Mouse (Mus musculus): ENCODE measurements around the gene Opcml. TPM values are rescaled to one million over a fixed set of nuclear protein-coding genes. Genes with fewer than 3 reads are reported as not detected.

The Opcml gene
- total and polyA plus RNA-seq, 2 experiments from 2014 or later: 0.49 to 0.57 TPM

- H3K27me3 ChIP-seq (ENCODE audit: control insufficient read depth, insufficient read depth, low read length): no peaks in the 10 kb centered on the region
- no peak overlapping the region for H3K4me2 ChIP-seq (ENCODE audit: low read depth, low read length)
- WGBS: 84% methylated on average over 2 of the region's 2 CpGs
- no peak overlapping the region for H3K9ac ChIP-seq (replicated peaks; ENCODE audit: low read depth, low read length)
- H3K36me3 ChIP-seq (replicated peaks; ENCODE audit: control insufficient read depth, insufficient read depth, low read length): no peaks in the 10 kb centered on the region
- ATAC-seq (ENCODE audit: insufficient read depth, low read depth) (no peak), DNase-seq (ENCODE audit: low spot score) (no peak)
- H3K9me3 ChIP-seq (replicated peaks; ENCODE audit: control insufficient read depth, low read length): no peaks in the 10 kb centered on the region
- no peak overlapping the region for H3K27ac ChIP-seq (ENCODE audit: low read depth)
- H3K4me3 ChIP-seq (ENCODE audit: low read depth, low read length): no peak overlapping the region
- no peaks in the 10 kb centered on the region for H3K4me1 ChIP-seq (ENCODE audit: control insufficient read depth, insufficient read depth)
- TF ChIP-seq CTCF (IDR thresholded peaks at IDR 0.05; ENCODE audit: low read depth) (no peak), EP300 (IDR thresholded peaks at IDR 0.05; ENCODE audit: low read depth) (no peak)
Observed at GRCm38 (mm10) chr9:28659996-28660395, 869.4 kb downstream of the Opcml start.

DNA sequence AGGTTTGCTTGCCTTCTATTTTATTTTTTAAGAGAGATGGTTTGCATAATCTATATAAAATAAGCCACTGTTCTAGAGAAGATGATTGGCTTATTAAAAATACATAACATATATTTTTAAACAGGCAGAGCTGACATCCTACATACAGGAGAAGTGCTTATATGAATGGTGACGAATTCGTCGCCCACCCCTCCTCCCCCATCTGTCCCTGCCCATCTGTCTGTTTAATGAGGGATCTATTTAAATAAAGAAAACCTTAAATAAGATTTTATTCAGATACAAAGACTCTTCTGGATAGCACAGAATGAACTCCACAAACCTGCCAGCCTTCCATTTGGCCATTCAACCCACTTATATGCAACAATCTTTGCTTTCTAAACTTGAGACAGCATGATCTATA, 872.3 kb downstream of the Opcml start:
- Histone ChIP-seq H3K9ac (replicated peaks; ENCODE audit: low read depth, low read length) (no peak overlapping the region), H3K27ac (ENCODE audit: low read depth) (no peak overlapping the region)
- 90% methylated on average over 3 of the region's 3 CpGs for WGBS

GRCm38 (mm10) chr9:28680309-28680708, 889.7 kb downstream of the Opcml start:
- no peak overlapping the region for H3K9ac ChIP-seq (replicated peaks; ENCODE audit: low read depth, low read length)
- H3K27ac ChIP-seq (ENCODE audit: low read depth): no peak overlapping the region
- H3K4me1 ChIP-seq (ENCODE audit: control insufficient read depth, insufficient read depth): no peaks in the 10 kb centered on the region
- TF ChIP-seq EP300 (IDR thresholded peaks at IDR 0.05; ENCODE audit: low read depth): no peak
- no peak for TF ChIP-seq CTCF (IDR thresholded peaks at IDR 0.05; ENCODE audit: low read depth)
- no peaks in the 10 kb centered on the region for H3K27me3 ChIP-seq (ENCODE audit: control insufficient read depth, insufficient read depth, low read length)
- H3K4me3 ChIP-seq (ENCODE audit: low read depth, low read length): no peak overlapping the region
- WGBS: 83% methylated on average over 1 of the region's 1 CpGs
- no peak overlapping the region for H3K4me2 ChIP-seq (ENCODE audit: low read depth, low read length)
- ATAC-seq (ENCODE audit: insufficient read depth, low read depth): no peak
- no peaks in the 10 kb centered on the region for H3K9me3 ChIP-seq (replicated peaks; ENCODE audit: control insufficient read depth, low read length)
- DNase-seq (ENCODE audit: low spot score): no peak
- no peaks in the 10 kb centered on the region for H3K36me3 ChIP-seq (replicated peaks; ENCODE audit: control insufficient read depth, insufficient read depth, low read length)

More for the DNA sequence above, 872.3 kb downstream of the Opcml start:
- H3K36me3 ChIP-seq (replicated peaks; ENCODE audit: control insufficient read depth, insufficient read depth, low read length): no peaks in the 10 kb centered on the region
- H3K4me2 ChIP-seq (ENCODE audit: low read depth, low read length): no peak overlapping the region
- no peak for TF ChIP-seq EP300 (IDR thresholded peaks at IDR 0.05; ENCODE audit: low read depth)
- TF ChIP-seq CTCF (IDR thresholded peaks at IDR 0.05; ENCODE audit: low read depth): no peak
- ATAC-seq (ENCODE audit: insufficient read depth, low read depth): no peak
- no peak for DNase-seq (ENCODE audit: low spot score)
- H3K27me3 ChIP-seq (ENCODE audit: control insufficient read depth, insufficient read depth, low read length): no peaks in the 10 kb centered on the region
- H3K9me3 ChIP-seq (replicated peaks; ENCODE audit: control insufficient read depth, low read length): no peaks in the 10 kb centered on the region
- H3K4me3 ChIP-seq (ENCODE audit: low read depth, low read length): no peak overlapping the region
- no peaks in the 10 kb centered on the region for H3K4me1 ChIP-seq (ENCODE audit: control insufficient read depth, insufficient read depth)

GRCm38 (mm10) chr9:28681252-28682037, 890.9 kb downstream of the Opcml start:
- no peaks in the 10 kb centered on the region for H3K27me3 ChIP-seq (ENCODE audit: control insufficient read depth, insufficient read depth, low read length)
- 68% methylated on average over 6 of the region's 6 CpGs for WGBS
- no peaks in the 10 kb centered on the region for H3K4me1 ChIP-seq (ENCODE audit: control insufficient read depth, insufficient read depth)
- no peaks in the 10 kb centered on the region for H3K9me3 ChIP-seq (replicated peaks; ENCODE audit: control insufficient read depth, low read length)
- DNase-seq (ENCODE audit: low spot score) (no peak), ATAC-seq (ENCODE audit: insufficient read depth, low read depth) (no peak)
- H3K9ac ChIP-seq (replicated peaks; ENCODE audit: low read depth, low read length): no peak overlapping the region
- H3K36me3 ChIP-seq (replicated peaks; ENCODE audit: control insufficient read depth, insufficient read depth, low read length): no peaks in the 10 kb centered on the region
- no peak overlapping the region for H3K4me3 ChIP-seq (ENCODE audit: low read depth, low read length)
- no peak overlapping the region for H3K27ac ChIP-seq (ENCODE audit: low read depth)
- no peak overlapping the region for H3K4me2 ChIP-seq (ENCODE audit: low read depth, low read length)
- TF ChIP-seq EP300 (IDR thresholded peaks at IDR 0.05; ENCODE audit: low read depth) (no peak), CTCF (IDR thresholded peaks at IDR 0.05; ENCODE audit: low read depth) (no peak)

GRCm38 (mm10) chr9:28683951-28684470, 893.4 kb downstream of the Opcml start:
- TF ChIP-seq CTCF (IDR thresholded peaks at IDR 0.05; ENCODE audit: low read depth) (no peak), EP300 (IDR thresholded peaks at IDR 0.05; ENCODE audit: low read depth) (no peak)
- no peak for DNase-seq (ENCODE audit: low spot score)
- Histone ChIP-seq H3K27me3 (ENCODE audit: control insufficient read depth, insufficient read depth, low read length) (no peaks in the 10 kb centered on the region), H3K4me3 (ENCODE audit: low read depth, low read length) (no peak overlapping the region), H3K36me3 (replicated peaks; ENCODE audit: control insufficient read depth, insufficient read depth, low read length) (no peaks in the 10 kb centered on the region), H3K9me3 (replicated peaks; ENCODE audit: control insufficient read depth, low read length) (no peaks in the 10 kb centered on the region), H3K4me1 (ENCODE audit: control insufficient read depth, insufficient read depth) (no peaks in the 10 kb centered on the region), H3K27ac (ENCODE audit: low read depth) (no peak overlapping the region), H3K9ac (replicated peaks; ENCODE audit: low read depth, low read length) (no peak overlapping the region), H3K4me2 (ENCODE audit: low read depth, low read length) (no peak overlapping the region)
- no peak for ATAC-seq (ENCODE audit: insufficient read depth, low read depth)
- WGBS: 53% methylated on average over 5 of the region's 5 CpGs
